Mouse (Mus musculus): Measurements from ENCODE around the gene Cmah. TPM values are rescaled to one million over a fixed set of nuclear protein-coding genes. Genes with fewer than 3 reads are reported as not detected.

The Cmah gene
- total RNA-seq, 2 experiments from 2014 or later = 2.5 to 5.0 TPM

GRCm38 (mm10) chr13:24481615-24482295 lies 154.6 kb downstream of the Cmah start:
- DNase-seq = peak; percentile 28 to 66

GRCm38 (mm10) chr13:24483691-24484090 lies 156.5 kb downstream of the Cmah start:
- DNase-seq = no peak

GRCm38 (mm10) chr13:24484811-24485210 lies 157.6 kb downstream of the Cmah start:
- DNase-seq = no peak

GRCm38 (mm10) chr13:24485964-24486363 lies 158.8 kb downstream of the Cmah start:
- DNase-seq = no peak

GRCm38 (mm10) chr13:24486403-24486802 lies 159.2 kb downstream of the Cmah start:
- no peak for DNase-seq

GRCm38 (mm10) chr13:24487061-24487460 lies 159.9 kb downstream of the Cmah start:
- no peak for DNase-seq

GRCm38 (mm10) chr13:24487546-24487945 lies 160.3 kb downstream of the Cmah start:
- no peak for DNase-seq

- no peak for DNase-seq
Measured at GRCm38 (mm10) chr13:24488526-24489070, 161.4 kb downstream of the Cmah start.

GRCm38 (mm10) chr13:24489515-24489914 lies 162.3 kb downstream of the Cmah start:
- DNase-seq = no peak

GRCm38 (mm10) chr13:24490041-24490440 lies 162.8 kb downstream of the Cmah start:
- DNase-seq = no peak

- DNase-seq = no peak
Measured at GRCm38 (mm10) chr13:24491101-24491500, 163.9 kb downstream of the Cmah start.

GRCm38 (mm10) chr13:24493784-24494183 lies 166.6 kb downstream of the Cmah start:
- DNase-seq = no peak

- DNase-seq = no peak
Measured at GRCm38 (mm10) chr13:24496353-24496752, 169.1 kb downstream of the Cmah start.

GRCm38 (mm10) chr13:24497001-24497400 lies 169.8 kb downstream of the Cmah start:
- no peak for DNase-seq

GRCm38 (mm10) chr13:24498342-24498741 lies 171.1 kb downstream of the Cmah start:
- no peak for DNase-seq

GRCm38 (mm10) chr13:24499505-24499904 lies 172.3 kb downstream of the Cmah start:
- peak; percentile 26 to 35 for DNase-seq

- DNase-seq = peak in 1 of 2 experiments; percentile 15
Measured at GRCm38 (mm10) chr13:24501179-24501905, 174.1 kb downstream of the Cmah start.

GRCm38 (mm10) chr13:24501919-24502318 lies 174.7 kb downstream of the Cmah start:
- no peak for DNase-seq

- no peak for DNase-seq
Measured at GRCm38 (mm10) chr13:24505812-24506211, 178.6 kb downstream of the Cmah start.

- no peak for DNase-seq
Measured at GRCm38 (mm10) chr13:24507156-24507555, 180.0 kb downstream of the Cmah start.

- DNase-seq = no peak
Measured at GRCm38 (mm10) chr13:24508917-24509316, 181.7 kb downstream of the Cmah start.

GRCm38 (mm10) chr13:24511367-24511766 lies 184.2 kb downstream of the Cmah start:
- DNase-seq = no peak

- no peak for DNase-seq
Measured at GRCm38 (mm10) chr13:24511932-24512520, 184.8 kb downstream of the Cmah start.

All from heart, adult 18-20 months (tissue).